Mouse (Mus musculus): Measurements from ENCODE around the gene Scaper. TPM values are rescaled to one million over a fixed set of nuclear protein-coding genes. Genes with fewer than 3 reads are reported as not detected.

Scaper gene
- total and polyA plus RNA-seq, 3 experiments, result 4.2 to 5.2 (median 4.5) TPM

GRCm38 (mm10) chr9:55878066-55878465, 59.9 kb downstream of the Scaper start:
- Histone ChIP-seq H3K4me3 (replicated peaks in 1 of 3; ENCODE audit: low read depth in 2 of 3, low read length in 2 of 3, poor library complexity in 1 of 3) (no peak overlapping the region), H3K4me1 (ENCODE audit: control insufficient read depth in 1 of 2, insufficient read depth in 2 of 2) (no peaks in the 10 kb centered on the region), H3K27ac (ENCODE audit: insufficient read depth, low read depth) (no peak overlapping the region), H3K27me3 (replicated peaks) (no peaks in the 10 kb centered on the region), H3K79me2 (replicated peaks; ENCODE audit: control insufficient read depth, extremely low read depth, insufficient read depth, poor library complexity, severe bottlenecking) (no peaks in the 10 kb centered on the region), H3K9me3 (replicated peaks; ENCODE audit: low read length) (no peaks in the 10 kb centered on the region), H3K36me3 (replicated peaks in 1 of 2; ENCODE audit: control insufficient read depth in 1 of 2, insufficient read depth in 1 of 2, low read length in 1 of 2) (no peaks in the 10 kb centered on the region), H3K9ac (ENCODE audit: insufficient read depth, low read depth) (no peak overlapping the region), H3K4me2 (ENCODE audit: insufficient read depth, low read depth, poor library complexity, severe bottlenecking) (no peak overlapping the region)
- TF ChIP-seq ZNF384 (IDR thresholded peaks at IDR 0.05; ENCODE audit: low read depth, low read length) (no peak), SMC3 (IDR thresholded peaks at IDR 0.05; ENCODE audit: low read depth, low read length) (no peak), CHD2 (IDR thresholded peaks at IDR 0.05; ENCODE audit: low read length) (no peak), MAX (IDR thresholded peaks at IDR 0.05; ENCODE audit: low read length) (no peak), NELFE (IDR thresholded peaks at IDR 0.05; ENCODE audit: low read depth, low read length) (no peak), USF1 (IDR thresholded peaks at IDR 0.05; ENCODE audit: low read depth, low read length) (no peak), MEF2A (IDR thresholded peaks at IDR 0.05; ENCODE audit: borderline replicate concordance, low read depth, low read length) (no peak), MAZ (IDR thresholded peaks at IDR 0.05; ENCODE audit: low read depth, low read length) (no peak), ETS1 (conservative IDR thresholded peaks at IDR 0.05; ENCODE audit: low read depth, low read length) (no peak), EP300 (IDR thresholded peaks at IDR 0.05; ENCODE audit: low read length) (no peak), ELF1 (IDR thresholded peaks at IDR 0.05; ENCODE audit: low read depth, low read length) (no peak)
- dilution Hi-C loops (cut with MboI; ENCODE audit: extremely low pct_ligation_motif_present, extremely low pct_unique_long_range_greater_than_20kb, low sequenced_read_pairs), result no loop called here
- in situ Hi-C loops (cut with MboI; ENCODE audit: low pct_ligation_motif_present, low pct_unique_long_range_greater_than_20kb, low sequenced_read_pairs), result no loop called here
- no peak for DNase-seq (ENCODE audit: extremely low read depth)

GRCm38 (mm10) chr9:55789442-55789841, 148.5 kb downstream of the Scaper start:
- DNase-seq (ENCODE audit: extremely low read depth), result peak; percentile 13
- dilution Hi-C loops (cut with MboI; ENCODE audit: extremely low pct_ligation_motif_present, extremely low pct_unique_long_range_greater_than_20kb, low sequenced_read_pairs), result no loop called here
- H3K4me3 ChIP-seq (replicated peaks in 1 of 3; ENCODE audit: low read depth in 2 of 3, low read length in 2 of 3, poor library complexity in 1 of 3), result no peak overlapping the region

GRCm38 (mm10) chr9:55712016-55712415, 225.9 kb downstream of the Scaper start:
- in situ Hi-C loops (cut with MboI; ENCODE audit: low pct_ligation_motif_present, low pct_unique_long_range_greater_than_20kb, low sequenced_read_pairs) (no loop called here), dilution Hi-C loops (cut with MboI; ENCODE audit: extremely low pct_ligation_motif_present, extremely low pct_unique_long_range_greater_than_20kb, low sequenced_read_pairs) (no loop called here)
- Histone ChIP-seq H3K4me2 (ENCODE audit: insufficient read depth, low read depth, poor library complexity, severe bottlenecking) (no peak overlapping the region), H3K4me1 (ENCODE audit: control insufficient read depth in 1 of 2, insufficient read depth in 2 of 2) (no peaks in the 10 kb centered on the region), H3K4me3 (replicated peaks in 1 of 3; ENCODE audit: low read depth in 2 of 3, low read length in 2 of 3, poor library complexity in 1 of 3) (no peak overlapping the region), H3K36me3 (replicated peaks in 1 of 2; ENCODE audit: control insufficient read depth in 1 of 2, insufficient read depth in 1 of 2, low read length in 1 of 2) (no peaks in the 10 kb centered on the region), H3K27me3 (replicated peaks) (no peaks in the 10 kb centered on the region), H3K79me2 (replicated peaks; ENCODE audit: control insufficient read depth, extremely low read depth, insufficient read depth, poor library complexity, severe bottlenecking) (no peaks in the 10 kb centered on the region), H3K9ac (ENCODE audit: insufficient read depth, low read depth) (no peak overlapping the region), H3K27ac (ENCODE audit: insufficient read depth, low read depth) (no peak overlapping the region), H3K9me3 (replicated peaks; ENCODE audit: low read length) (no peaks in the 10 kb centered on the region)
- DNase-seq (ENCODE audit: extremely low read depth), result no peak
- TF ChIP-seq SMC3 (IDR thresholded peaks at IDR 0.05; ENCODE audit: low read depth, low read length) (no peak), MXI1 (IDR thresholded peaks at IDR 0.05; ENCODE audit: low read depth, low read length) (no peak), ELF1 (IDR thresholded peaks at IDR 0.05; ENCODE audit: low read depth, low read length) (no peak), MAX (IDR thresholded peaks at IDR 0.05; ENCODE audit: low read length) (no peak), USF2 (conservative IDR thresholded peaks at IDR 0.05; ENCODE audit: low read depth, low read length) (no peak), EP300 (IDR thresholded peaks at IDR 0.05; ENCODE audit: low read length) (no peak), HCFC1 (IDR thresholded peaks at IDR 0.05; ENCODE audit: low read depth, low read length) (no peak), GABPA (IDR thresholded peaks at IDR 0.05; ENCODE audit: insufficient replicate concordance, low read depth, low read length) (no peak)

More at GRCm38 (mm10) chr9:55789442-55789841, 148.5 kb downstream of the Scaper start:
- Histone ChIP-seq H3K9me3 (replicated peaks; ENCODE audit: low read length) (no peaks in the 10 kb centered on the region), H3K27ac (ENCODE audit: insufficient read depth, low read depth) (no peak overlapping the region), H3K9ac (ENCODE audit: insufficient read depth, low read depth) (no peak overlapping the region), H3K36me3 (replicated peaks in 1 of 2; ENCODE audit: control insufficient read depth in 1 of 2, insufficient read depth in 1 of 2, low read length in 1 of 2) (no peaks in the 10 kb centered on the region), H3K27me3 (replicated peaks) (no peaks in the 10 kb centered on the region), H3K4me2 (ENCODE audit: insufficient read depth, low read depth, poor library complexity, severe bottlenecking) (no peak overlapping the region), H3K79me2 (replicated peaks; ENCODE audit: control insufficient read depth, extremely low read depth, insufficient read depth, poor library complexity, severe bottlenecking) (no peaks in the 10 kb centered on the region), H3K4me1 (ENCODE audit: control insufficient read depth in 1 of 2, insufficient read depth in 2 of 2) (peaks cover 5 to 6% of the 10 kb centered on the region in 2 experiments)
- no peak for TF ChIP-seq ZNF384 (IDR thresholded peaks at IDR 0.05; ENCODE audit: low read depth, low read length)
- no peak for TF ChIP-seq CHD1 (IDR thresholded peaks at IDR 0.05; ENCODE audit: low read depth, low read length)
- TF ChIP-seq IRF4 (IDR thresholded peaks at IDR 0.05; ENCODE audit: low read depth, low read length), result no peak
- TF ChIP-seq TBP (conservative IDR thresholded peaks at IDR 0.05; ENCODE audit: low read depth, low read length), result no peak
- no peak for TF ChIP-seq ZMIZ1 (IDR thresholded peaks at IDR 0.05; ENCODE audit: low read depth, low read length)
- TF ChIP-seq USF2 (conservative IDR thresholded peaks at IDR 0.05; ENCODE audit: low read depth, low read length), result no peak
- no peak for TF ChIP-seq E2F4 (IDR thresholded peaks at IDR 0.05; ENCODE audit: insufficient replicate concordance, low read depth, low read length)
- TF ChIP-seq MYC (IDR thresholded peaks at IDR 0.05; ENCODE audit: low read depth, low read length), result no peak
- in situ Hi-C loops (cut with MboI; ENCODE audit: low pct_ligation_motif_present, low pct_unique_long_range_greater_than_20kb, low sequenced_read_pairs), result no loop called here
